Mouse (Mus musculus): ENCODE measurements at regions not wholly inside any gene's neighbourhood (a gene's known extent, or its start where the extent isn't known, plus 50 kb on each side); places are given as distances from the start of the nearest gene placed in this dataset.

DNA sequence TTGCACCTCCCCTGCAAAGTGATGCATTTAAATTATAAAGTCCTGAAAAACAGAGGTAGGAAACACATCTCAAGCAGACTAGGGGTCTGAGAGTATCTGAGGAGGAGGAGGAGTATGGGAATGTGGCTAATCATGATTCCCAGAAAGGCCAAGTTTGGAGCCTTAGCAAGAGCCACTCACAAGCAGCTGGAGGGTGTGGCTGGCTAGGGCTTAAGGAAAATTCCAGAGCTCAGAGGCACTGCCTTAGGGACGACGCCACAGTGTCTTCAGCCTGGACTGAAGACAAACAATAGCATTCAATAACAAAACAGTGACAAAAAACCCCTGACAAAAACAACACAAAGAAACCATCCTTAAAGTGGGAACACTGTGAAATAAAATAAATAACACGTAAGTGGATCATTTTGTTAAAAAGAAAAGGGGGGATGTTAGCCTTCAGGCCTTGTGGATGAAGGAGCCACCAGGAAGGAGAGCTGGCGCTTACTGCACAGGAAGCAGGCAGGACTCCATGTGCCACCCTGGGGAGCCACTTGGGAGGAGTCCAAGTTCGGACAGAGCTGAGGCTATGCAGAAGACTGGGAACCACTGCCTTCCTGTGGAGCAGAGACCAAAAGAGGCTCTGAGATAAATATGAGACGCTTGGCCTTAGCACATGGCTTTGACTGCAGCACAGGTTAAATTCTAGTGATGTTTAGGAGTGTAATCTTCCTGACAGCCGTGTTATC is 56.6 kb upstream of the Serpine2 start:
- no peak for DNase-seq (ENCODE audit: low spot score)
